ENCODE assay signal across 18 mouse cellular contexts in the genomic region with DNA sequence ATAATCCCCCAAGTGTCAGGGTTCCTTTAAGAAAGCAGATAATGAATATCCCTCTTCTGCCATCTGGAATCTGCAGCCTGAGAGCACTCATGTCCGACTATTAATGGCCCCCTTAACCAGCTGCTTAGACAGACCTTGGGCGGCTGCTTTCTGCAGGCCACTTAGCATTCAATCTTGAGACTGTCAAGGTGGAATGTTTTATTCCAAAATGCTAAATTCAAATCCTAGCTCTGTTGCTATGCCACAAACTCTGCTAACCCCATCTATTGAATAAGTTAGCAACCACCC.
DNase-seq lines count a peak whose midpoint lies in the region; ATAC-seq and TF ChIP-seq lines count a peak whose summit lies in the region.
"Had no signal": no experiment of that assay in that cellular context is flagged by ENCODE, and none has a peak within 500 bp of the region (broad histone marks: within the 10 kb centered on the region; RNA-seq: fewer than 3 reads in every experiment).

No protein-coding gene starts in this region.

- no peak overlapping the region for H3K9ac ChIP-seq in forebrain, embryonic 13.5 days
- no peak overlapping the region for H3K9ac ChIP-seq in forebrain, embryonic 12.5 days
- H3K9ac ChIP-seq in hindbrain, postnatal 0 days (replicated peaks; ENCODE audit: low read length) = no peak overlapping the region
- H3K9ac ChIP-seq in hindbrain, embryonic 14.5 days = no peak overlapping the region
- H3K9ac ChIP-seq: embryonic facial prominence, embryonic 13.5 days; heart, embryonic 15.5 days; hindbrain, embryonic 13.5 days had no signal

- ATAC-seq in forebrain, embryonic 13.5 days = peak; percentile 30; the same call in 1 of the 2 replicates
- ATAC-seq in forebrain, embryonic 12.5 days (ENCODE audit: low FRiP score) = no peak
- no peak for ATAC-seq in hindbrain, postnatal 0 days
- no peak for ATAC-seq in hindbrain, embryonic 14.5 days (ENCODE audit: low FRiP score)
- ATAC-seq: intestine, embryonic 16.5 days; Patski had no signal

- H3K9me3 ChIP-seq in forebrain, embryonic 13.5 days (replicated peaks) = no peaks in the 10 kb centered on the region
- H3K9me3 ChIP-seq in forebrain, embryonic 12.5 days = no peaks in the 10 kb centered on the region
- no peaks in the 10 kb centered on the region for H3K9me3 ChIP-seq in hindbrain, postnatal 0 days (ENCODE audit: low read length)
- H3K9me3 ChIP-seq in hindbrain, embryonic 14.5 days (ENCODE audit: control insufficient read depth, low read length) = no peaks in the 10 kb centered on the region
- H3K9me3 ChIP-seq: embryonic facial prominence, embryonic 13.5 days; heart, embryonic 15.5 days; hindbrain, embryonic 13.5 days had no signal

- 39% methylated on average over 2 of the region's 2 CpGs for WGBS in forebrain, embryonic 13.5 days
- WGBS in forebrain, embryonic 12.5 days = 40% methylated on average over 2 of the region's 2 CpGs
- WGBS in hindbrain, postnatal 0 days = 24% methylated on average over 2 of the region's 2 CpGs
- WGBS in hindbrain, embryonic 14.5 days = 27% methylated on average over 2 of the region's 2 CpGs

- H3K4me2 ChIP-seq in forebrain, embryonic 13.5 days = no peak overlapping the region
- H3K4me2 ChIP-seq in forebrain, embryonic 12.5 days = no peak overlapping the region
- H3K4me2 ChIP-seq in hindbrain, postnatal 0 days (ENCODE audit: low read depth, low read length) = no peak overlapping the region
- H3K4me2 ChIP-seq in hindbrain, embryonic 14.5 days (replicated peaks) = no peak overlapping the region
- H3K4me2 ChIP-seq: embryonic facial prominence, embryonic 13.5 days; heart, embryonic 11.5 days; heart, embryonic 15.5 days; hindbrain, embryonic 13.5 days had no signal

- no peak for TF ChIP-seq CTCF in hindbrain, postnatal 0 days (IDR thresholded peaks at IDR 0.05; ENCODE audit: low read depth)

- H3K4me3 ChIP-seq in forebrain, embryonic 13.5 days = no peak overlapping the region
- no peak overlapping the region for H3K4me3 ChIP-seq in forebrain, embryonic 12.5 days (replicated peaks)
- no peak overlapping the region for H3K4me3 ChIP-seq in hindbrain, postnatal 0 days (ENCODE audit: low read length)
- H3K4me3 ChIP-seq in hindbrain, embryonic 14.5 days (replicated peaks; ENCODE audit: low read length) = no peak overlapping the region
- H3K4me3 ChIP-seq: embryonic facial prominence, embryonic 13.5 days; gastrocnemius, adult 2 months; heart, embryonic 15.5 days; hindbrain, embryonic 13.5 days had no signal

- H3K27me3 ChIP-seq in forebrain, embryonic 13.5 days = no peaks in the 10 kb centered on the region
- peaks cover 7% of the 10 kb centered on the region; the same call in 1 of the 2 replicates for H3K27me3 ChIP-seq in forebrain, embryonic 12.5 days
- no peaks in the 10 kb centered on the region for H3K27me3 ChIP-seq in hindbrain, postnatal 0 days (ENCODE audit: insufficient read depth, low read length)
- no peaks in the 10 kb centered on the region for H3K27me3 ChIP-seq in hindbrain, embryonic 14.5 days (ENCODE audit: control insufficient read depth, insufficient read depth, low read length)
- H3K27me3 ChIP-seq: CH12.LX; embryonic facial prominence, embryonic 13.5 days; heart, embryonic 15.5 days; hindbrain, embryonic 13.5 days had no signal

- no peak overlapping the region for H3K27ac ChIP-seq in forebrain, embryonic 13.5 days
- no peak overlapping the region for H3K27ac ChIP-seq in forebrain, embryonic 12.5 days
- H3K27ac ChIP-seq in hindbrain, postnatal 0 days = no peak overlapping the region
- H3K27ac ChIP-seq in hindbrain, embryonic 14.5 days = no peak overlapping the region
- H3K27ac ChIP-seq: gastrocnemius, adult 2 months; heart, embryonic 15.5 days had no signal

- peaks cover 5% of the 10 kb centered on the region; the same call in 1 of the 2 replicates for H3K4me1 ChIP-seq in forebrain, embryonic 13.5 days
- H3K4me1 ChIP-seq in forebrain, embryonic 12.5 days = 0 out of 2 replicates have a peak, but pooled peaks cover 9% of the 10 kb centered on the region
- H3K4me1 ChIP-seq in hindbrain, postnatal 0 days (ENCODE audit: insufficient read depth, low read length) = no peaks in the 10 kb centered on the region
- peaks cover 11% of the 10 kb centered on the region; the same call in 1 of the 2 replicates for H3K4me1 ChIP-seq in hindbrain, embryonic 14.5 days (replicated peaks; ENCODE audit: control insufficient read depth, insufficient read depth, low read length)

- peak; percentile 7 for DNase-seq in hindbrain, postnatal 0 days (ENCODE audit: low spot score)
- DNase-seq in hindbrain, embryonic 14.5 days (ENCODE audit: low spot score) = no peak
- DNase-seq in mesoderm, embryonic 11.5 days (ENCODE audit: low read depth, low spot score) = peak; percentile 44
- peak; percentile 7 for DNase-seq in retina, postnatal 1 day
- DNase-seq: adrenal gland, adult 2 months; cerebellum, adult 9-11 months; gastrocnemius, adult 2 months; gastrocnemius, postnatal 25 days; heart, postnatal 14 days had no signal

- H3K36me3 ChIP-seq in forebrain, embryonic 13.5 days (ENCODE audit: poor library complexity, severe bottlenecking) = no peaks in the 10 kb centered on the region
- H3K36me3 ChIP-seq in forebrain, embryonic 12.5 days (replicated peaks) = no peaks in the 10 kb centered on the region
- no peaks in the 10 kb centered on the region for H3K36me3 ChIP-seq in hindbrain, postnatal 0 days (ENCODE audit: insufficient read depth, low read length)
- H3K36me3 ChIP-seq in hindbrain, embryonic 14.5 days (replicated peaks; ENCODE audit: control insufficient read depth, insufficient read depth) = no peaks in the 10 kb centered on the region
- H3K36me3 ChIP-seq: embryonic facial prominence, embryonic 13.5 days; heart, embryonic 15.5 days; hindbrain, embryonic 13.5 days had no signal
